Mouse (Mus musculus): ENCODE results near the gene Tnfrsf14.

DNA sequence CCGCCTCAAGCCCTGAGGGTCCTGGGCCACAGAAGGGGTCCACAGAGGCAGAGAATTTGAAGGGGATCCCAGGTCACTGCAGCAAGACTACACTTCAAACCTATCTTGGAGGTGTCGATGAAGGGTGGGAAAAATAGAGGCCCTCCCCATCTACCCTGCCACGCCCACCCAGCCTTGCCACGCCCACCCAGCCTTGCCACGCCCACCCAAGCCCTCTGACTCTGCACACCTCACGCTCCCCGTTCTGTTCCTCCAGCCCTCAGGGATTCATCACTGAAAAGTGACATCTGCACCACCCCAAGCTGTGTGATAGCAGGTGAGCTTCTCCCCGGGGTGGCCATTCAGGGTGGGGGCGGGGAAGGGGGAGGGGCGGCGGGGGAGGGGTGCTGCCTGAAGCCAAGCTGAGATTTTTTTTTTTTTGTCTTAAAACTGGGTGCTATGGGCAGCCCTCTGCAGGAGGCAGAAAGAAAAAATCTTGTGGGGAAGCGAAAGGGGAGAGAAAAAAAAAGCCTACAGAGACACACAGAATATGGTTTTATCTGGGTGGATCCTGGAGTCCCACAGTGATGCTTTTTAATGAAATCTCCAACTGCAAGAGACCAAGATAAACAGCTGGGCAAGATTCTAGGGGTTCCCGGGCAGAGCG lies 46.2 kb downstream of the Tnfrsf14 start:
- TF ChIP-seq CTCF (IDR thresholded peaks at IDR 0.05) (no peak), POLR2A (IDR thresholded peaks at IDR 0.05; ENCODE audit: insufficient read depth, low read depth, low read length) (no peak), EP300 (IDR thresholded peaks at IDR 0.05; ENCODE audit: insufficient read depth, low read depth, low read length) (no peak)
